Comparison of ENCODE assay signal across 34 mouse cellular contexts in the genomic region with DNA sequence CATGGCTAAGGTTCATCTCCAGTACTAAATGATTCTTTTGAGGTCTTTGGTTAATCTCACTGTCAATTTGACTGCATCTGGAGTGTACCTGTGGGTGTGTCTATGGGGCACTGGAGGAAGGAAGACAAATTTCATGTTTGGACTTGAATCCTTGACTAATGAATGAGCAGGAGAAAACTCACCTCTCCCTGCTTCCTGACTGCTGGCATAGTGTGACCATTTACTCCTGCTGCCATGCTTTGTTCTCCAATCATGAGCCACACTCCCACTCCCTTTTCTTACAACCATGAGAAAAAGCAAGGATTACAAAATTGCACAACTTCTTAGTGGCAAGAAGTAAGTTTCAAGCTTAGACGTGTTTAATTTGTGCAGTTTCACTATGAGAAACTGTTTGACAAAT.
"Had no signal": no experiment of that assay in that cellular context is flagged by ENCODE, and none has a peak within 500 bp of the region (broad histone marks: within the 10 kb centered on the region; RNA-seq: fewer than 3 reads in every experiment).

No protein-coding gene starts in this region.

- DNase-seq: heart, postnatal 10 days; heart, postnatal 14 days; heart, postnatal 4 days; kidney, adult 11 months; kidney, adult 18-20 months; kidney, adult 2 months; kidney, adult 8-10 months; kidney, adult 9 months; kidney, postnatal 10 days; kidney, postnatal 14 days; kidney, postnatal 25 days; kidney, postnatal 36 days; kidney, postnatal 4 days; layer of hippocampus, adult 9-11 months; layer of hippocampus, postnatal 36 days had no signal

- ATAC-seq: hindbrain, embryonic 16.5 days; hindbrain, postnatal 0 days; inflammation-experienced regulatory T-cells, adult 6 months; intestine, embryonic 15.5 days; intestine, embryonic 16.5 days; intestine, postnatal 0 days had no signal

- H3K27me3 ChIP-seq: heart, embryonic 12.5 days; heart, embryonic 13.5 days; heart, embryonic 15.5 days; hindbrain, embryonic 12.5 days; hindbrain, embryonic 13.5 days; hindbrain, embryonic 15.5 days; intestine, embryonic 15.5 days; kidney, embryonic 15.5 days had no signal

- H3K36me3 ChIP-seq: heart, embryonic 10.5 days; heart, embryonic 12.5 days; heart, embryonic 13.5 days; heart, embryonic 15.5 days; hindbrain, embryonic 10.5 days; hindbrain, embryonic 12.5 days; hindbrain, embryonic 13.5 days; hindbrain, embryonic 15.5 days; intestine, embryonic 15.5 days; kidney, embryonic 15.5 days had no signal

- H3K4me3 ChIP-seq: heart, embryonic 10.5 days; heart, embryonic 12.5 days; heart, embryonic 13.5 days; heart, embryonic 15.5 days; hindbrain, embryonic 10.5 days; hindbrain, embryonic 12.5 days; hindbrain, embryonic 13.5 days; hindbrain, embryonic 15.5 days; intestine, embryonic 15.5 days; kidney, embryonic 15.5 days; layer of hippocampus, adult 2 months; left cerebral cortex, adult 2 months had no signal

- H3K27ac ChIP-seq: heart, embryonic 10.5 days; heart, embryonic 13.5 days; heart, embryonic 15.5 days; hindbrain, embryonic 10.5 days; hindbrain, embryonic 12.5 days; hindbrain, embryonic 13.5 days; hindbrain, embryonic 15.5 days; hindbrain, postnatal 0 days; intestine, embryonic 15.5 days; kidney, embryonic 15.5 days; kidney, postnatal 0 days; layer of hippocampus, adult 2 months; left cerebral cortex, adult 2 months had no signal

- H3K4me1 ChIP-seq: heart, embryonic 10.5 days; heart, embryonic 12.5 days; heart, embryonic 13.5 days; heart, embryonic 15.5 days; hindbrain, embryonic 10.5 days; hindbrain, embryonic 12.5 days; hindbrain, embryonic 13.5 days; hindbrain, embryonic 15.5 days; intestine, embryonic 15.5 days; kidney, embryonic 15.5 days had no signal

- H3K9ac ChIP-seq: heart, embryonic 12.5 days; heart, embryonic 13.5 days; heart, embryonic 15.5 days; hindbrain, embryonic 12.5 days; hindbrain, embryonic 13.5 days; hindbrain, embryonic 15.5 days; intestine, embryonic 15.5 days; kidney, embryonic 15.5 days had no signal

- H3K4me2 ChIP-seq: heart, embryonic 11.5 days; heart, embryonic 12.5 days; heart, embryonic 13.5 days; heart, embryonic 15.5 days; hindbrain, embryonic 12.5 days; hindbrain, embryonic 13.5 days; hindbrain, embryonic 15.5 days; intestine, embryonic 15.5 days; kidney, embryonic 15.5 days had no signal

- H3K9me3 ChIP-seq: heart, embryonic 10.5 days; heart, embryonic 12.5 days; heart, embryonic 13.5 days; heart, embryonic 15.5 days; hindbrain, embryonic 10.5 days; hindbrain, embryonic 12.5 days; hindbrain, embryonic 13.5 days; hindbrain, embryonic 15.5 days; intestine, embryonic 15.5 days; kidney, embryonic 15.5 days had no signal
